Mouse (Mus musculus): ENCODE results near the gene Notch2.

Notch2 gene

DNA sequence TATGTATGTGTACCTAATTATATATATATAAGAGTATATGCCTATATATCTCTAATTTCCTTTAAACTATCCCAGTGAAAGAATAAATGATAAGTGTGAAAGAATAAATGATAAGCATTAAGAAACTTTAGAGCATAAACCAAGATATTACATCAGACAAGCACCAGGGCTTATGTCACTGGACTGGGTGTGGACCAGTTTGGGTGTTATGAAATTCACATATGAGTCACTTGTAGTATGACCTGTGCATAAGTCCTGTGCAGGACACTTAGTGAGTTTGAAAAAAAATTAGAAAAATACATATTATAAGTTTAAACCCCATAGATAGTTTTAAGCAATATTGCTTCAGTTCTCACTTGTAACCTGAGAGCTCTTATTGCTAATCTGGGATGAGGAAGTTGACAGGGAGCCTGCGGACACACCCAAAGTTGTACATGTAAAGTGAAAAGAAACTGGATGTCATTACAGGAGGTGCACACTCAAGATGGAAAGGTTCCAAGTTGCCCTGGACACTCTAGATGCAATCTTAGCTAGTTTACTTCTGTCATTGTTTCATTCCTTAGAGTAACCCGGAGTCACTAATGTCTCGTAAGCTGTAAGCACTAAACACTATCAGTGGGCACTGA, 19.3 kb upstream of the Notch2 start:
- DNase-seq (ENCODE audit: low read depth, low spot score) = no peak

GRCm38 (mm10) chr3:97994818-97995217, 18.5 kb upstream of the Notch2 start:
- no peak for DNase-seq (ENCODE audit: low read depth, low spot score)

DNA sequence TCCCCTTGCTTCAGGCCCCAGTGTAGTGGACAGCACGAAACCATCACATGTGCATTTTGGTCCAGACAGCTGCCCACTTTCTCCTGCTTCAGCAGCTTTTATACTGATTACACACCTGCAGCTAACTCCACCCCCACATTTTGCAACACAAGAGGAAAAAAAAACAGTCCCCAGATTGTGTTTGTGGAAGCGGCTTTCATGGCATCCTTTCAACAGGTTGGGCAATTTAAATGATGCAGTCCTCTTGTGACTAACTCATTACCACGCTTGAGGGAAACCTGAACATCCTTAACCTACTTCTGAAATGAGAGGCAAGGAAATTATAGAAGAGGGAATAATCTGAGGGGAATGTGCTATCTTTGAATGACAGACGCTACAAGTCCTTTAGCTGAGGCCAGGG, 15.0 kb upstream of the Notch2 start:
- no peak for DNase-seq (ENCODE audit: low read depth, low spot score)

- no peak for DNase-seq (ENCODE audit: low read depth, low spot score)
Measured at GRCm38 (mm10) chr3:98003558-98003957, 9.8 kb upstream of the Notch2 start.

- no peak for DNase-seq (ENCODE audit: low read depth, low spot score)
Measured at GRCm38 (mm10) chr3:98004231-98004630, 9.1 kb upstream of the Notch2 start.

GRCm38 (mm10) chr3:98005306-98005705, 8.0 kb upstream of the Notch2 start:
- DNase-seq (ENCODE audit: low read depth, low spot score) = no peak

DNA sequence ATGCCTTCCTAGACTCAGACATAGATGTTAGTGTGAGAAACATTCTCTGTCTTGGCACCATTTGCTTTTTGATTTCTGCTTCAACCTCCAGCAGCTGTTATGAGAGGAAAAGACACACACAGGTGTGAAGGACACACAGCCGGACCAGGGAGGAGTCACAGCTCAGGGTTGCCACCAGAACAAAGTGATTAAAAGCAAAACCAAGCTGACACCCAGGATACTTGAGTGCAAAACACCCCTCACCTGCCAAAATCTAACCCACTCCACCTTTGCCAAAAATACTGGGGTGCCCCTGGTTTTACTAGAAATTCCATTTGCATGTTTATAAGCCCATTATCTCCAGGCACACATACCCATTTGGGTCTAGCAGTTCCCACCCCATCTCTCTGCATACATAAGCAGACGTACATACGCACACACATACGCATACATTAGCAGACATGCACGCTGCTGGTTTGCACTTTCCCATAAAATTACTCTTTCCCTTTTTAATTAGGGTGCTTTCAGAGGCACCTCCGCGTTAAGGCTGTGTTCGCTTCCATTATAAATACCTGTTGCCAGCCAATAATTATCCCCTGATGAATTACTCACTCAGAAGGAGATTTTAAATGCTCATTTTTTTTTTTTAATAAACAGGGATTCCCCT, 7.2 kb upstream of the Notch2 start:
- DNase-seq (ENCODE audit: low read depth, low spot score) = no peak

- DNase-seq (ENCODE audit: low read depth, low spot score) = no peak
Measured at GRCm38 (mm10) chr3:98006973-98007372, 6.4 kb upstream of the Notch2 start.

DNA sequence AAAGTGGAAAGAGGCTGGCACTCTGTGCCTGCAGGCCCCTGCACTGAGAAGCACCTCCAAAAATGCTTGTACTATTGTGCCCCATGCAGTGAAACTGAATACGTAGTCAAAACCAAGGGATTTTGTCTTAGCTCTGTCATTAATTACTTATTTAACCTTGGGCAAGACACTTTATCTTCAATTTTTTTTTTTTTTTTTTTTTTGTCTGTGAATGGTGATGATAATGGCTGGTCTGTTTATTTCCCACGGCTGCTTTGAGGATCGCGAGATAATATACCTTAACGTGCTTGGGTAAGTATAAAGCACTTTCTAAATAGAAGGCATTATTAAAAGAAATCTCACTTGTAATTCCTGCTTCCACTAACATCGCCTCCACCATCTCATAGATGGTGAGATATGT, 5.2 kb upstream of the Notch2 start:
- no peak for DNase-seq (ENCODE audit: low read depth, low spot score)

DNA sequence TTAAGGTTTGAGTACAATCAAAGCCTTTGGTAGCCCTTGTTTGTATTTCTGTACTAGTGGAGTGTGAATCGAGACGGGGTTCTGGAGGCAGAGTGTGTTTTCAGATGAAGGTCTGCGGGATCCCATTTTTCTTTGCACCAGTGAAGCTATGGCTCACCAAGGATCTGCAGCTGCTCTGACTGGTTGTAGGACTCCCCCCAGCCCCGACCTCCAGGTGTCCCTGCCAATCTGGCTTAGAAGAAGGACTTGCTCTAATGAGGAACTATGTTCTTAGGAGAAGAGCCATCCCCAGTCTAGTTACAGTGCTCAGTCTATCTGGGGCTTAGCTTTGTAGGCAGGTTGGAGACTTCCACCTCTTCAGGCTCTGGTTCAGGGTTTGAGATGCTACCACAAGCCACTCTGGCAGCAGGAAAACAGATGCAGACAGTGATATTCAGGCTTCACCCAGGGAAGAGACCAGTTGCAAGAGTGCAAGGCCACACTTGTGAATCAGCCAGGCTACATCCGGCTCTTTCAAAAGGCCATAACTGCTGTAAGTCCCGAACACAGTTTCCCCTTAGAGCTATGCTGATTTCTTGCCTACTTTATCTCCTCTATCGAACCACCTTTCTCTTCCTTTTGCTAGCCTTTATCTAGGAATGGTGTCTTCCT, 4.0 kb upstream of the Notch2 start:
- no peak for DNase-seq (ENCODE audit: low read depth, low spot score)

GRCm38 (mm10) chr3:98013086-98013400, 284 bp upstream of the Notch2 start:
- no peak for DNase-seq (ENCODE audit: low read depth, low spot score)

GRCm38 (mm10) chr3:98015205-98016171, 2.2 kb downstream of the Notch2 start:
- no peak for DNase-seq (ENCODE audit: low read depth, low spot score)

GRCm38 (mm10) chr3:98016901-98017591, 3.7 kb downstream of the Notch2 start:
- no peak for DNase-seq (ENCODE audit: low read depth, low spot score)

GRCm38 (mm10) chr3:98018187-98018586, 4.9 kb downstream of the Notch2 start:
- no peak for DNase-seq (ENCODE audit: low read depth, low spot score)

- DNase-seq (ENCODE audit: low read depth, low spot score) = no peak
Measured at GRCm38 (mm10) chr3:98020431-98021229, 7.3 kb downstream of the Notch2 start.

GRCm38 (mm10) chr3:98024288-98024848, 11.0 kb downstream of the Notch2 start:
- no peak for DNase-seq (ENCODE audit: low read depth, low spot score)

- no peak for DNase-seq (ENCODE audit: low read depth, low spot score)
Measured at GRCm38 (mm10) chr3:98025521-98025920, 12.2 kb downstream of the Notch2 start.

- DNase-seq (ENCODE audit: low read depth, low spot score) = no peak
Measured at GRCm38 (mm10) chr3:98025921-98026880, 12.9 kb downstream of the Notch2 start.

DNA sequence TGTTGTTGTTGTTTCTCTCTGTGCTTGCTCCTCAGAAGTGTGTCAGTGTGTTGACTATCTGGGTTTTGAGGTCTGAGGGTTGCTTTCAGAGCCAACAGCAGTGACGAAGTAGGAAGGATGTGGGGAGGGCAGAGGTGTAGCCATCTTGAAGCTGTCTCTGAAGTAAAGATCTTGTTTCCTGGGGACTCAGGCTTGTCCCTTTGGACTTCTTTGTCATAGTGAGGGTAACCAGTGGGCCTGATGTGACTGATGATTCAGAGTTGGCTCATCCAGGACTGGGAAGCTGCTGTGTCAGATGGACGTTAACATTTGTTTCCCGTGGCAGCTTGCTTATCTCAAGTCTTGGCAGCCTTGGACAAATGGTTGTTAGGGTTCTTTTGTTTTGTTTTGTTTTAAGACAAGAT, 14.0 kb downstream of the Notch2 start:
- no peak for DNase-seq (ENCODE audit: low read depth, low spot score)
